Comparison of ENCODE assay signal across 14 mouse cellular contexts in the genomic region with DNA sequence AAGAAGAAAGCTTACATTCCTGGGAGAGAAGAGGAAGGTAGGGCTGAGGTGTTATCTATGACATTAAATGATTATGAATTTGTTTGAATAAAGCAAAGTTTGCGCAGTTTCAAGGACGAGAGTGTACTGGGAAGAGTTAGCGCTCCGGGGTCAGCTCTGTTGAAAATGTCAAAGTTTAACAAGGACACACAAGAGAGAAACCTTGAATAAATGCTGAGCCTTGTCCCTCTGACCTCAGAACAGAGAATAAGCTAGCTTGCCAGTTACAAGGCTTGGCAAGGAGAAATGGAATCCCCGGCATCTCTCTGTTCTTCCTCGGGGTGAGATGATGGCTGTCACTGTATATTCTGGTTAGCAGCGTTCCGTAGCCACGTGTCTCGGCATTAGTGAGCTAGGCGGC.
DNase-seq lines count a peak whose midpoint lies in the region.
"Had no signal": no experiment of that assay in that cellular context is flagged by ENCODE, and none has a peak within 500 bp of the region (broad histone marks: within the 10 kb centered on the region; RNA-seq: fewer than 3 reads in every experiment).

No protein-coding gene starts in this region.

- DNase-seq in adrenal gland, adult (ENCODE audit: inconsistent age in 2 of 2, low spot score in 1 of 2): peak; percentile 32 to 72
- DNase-seq in adrenal gland, postnatal 4 days (ENCODE audit: low spot score in 2 of 2): no peak
- DNase-seq in kidney, adult 9 months: peak; percentile 35
- no peak for DNase-seq in kidney, adult 18-20 months
- DNase-seq in testis, postnatal 14 days (ENCODE audit: low spot score): peak; percentile 14
- DNase-seq in testis, postnatal 10 days (ENCODE audit: low spot score): no peak
- DNase-seq in adrenal gland, postnatal 36 days: peak; percentile 18 to 33
- no peak for DNase-seq in urinary bladder, postnatal 14 days (ENCODE audit: low spot score)
- DNase-seq: B cell, adult 2 months; cerebellum, adult 11 months; cerebellum, adult 8-10 months; cerebellum, postnatal 14 days; embryo, embryonic 11 days; gastrocnemius, postnatal 10 days had no signal

Comparison
In these comparisons a context has a peak if more than half of its experiments do, and no peak if none do; other contexts are left out.
1. DNase-seq: peak in adrenal gland, adult (2 of 2), kidney, adult 9 months (single experiment), testis, postnatal 14 days (single experiment) and adrenal gland, postnatal 36 days (2 of 2); none in adrenal gland, postnatal 4 days (0 of 2), kidney, adult 18-20 months (single experiment), testis, postnatal 10 days (single experiment) and urinary bladder, postnatal 14 days (single experiment).